Mouse (Mus musculus): Measurements from ENCODE around the gene Zdhhc14.

DNA sequence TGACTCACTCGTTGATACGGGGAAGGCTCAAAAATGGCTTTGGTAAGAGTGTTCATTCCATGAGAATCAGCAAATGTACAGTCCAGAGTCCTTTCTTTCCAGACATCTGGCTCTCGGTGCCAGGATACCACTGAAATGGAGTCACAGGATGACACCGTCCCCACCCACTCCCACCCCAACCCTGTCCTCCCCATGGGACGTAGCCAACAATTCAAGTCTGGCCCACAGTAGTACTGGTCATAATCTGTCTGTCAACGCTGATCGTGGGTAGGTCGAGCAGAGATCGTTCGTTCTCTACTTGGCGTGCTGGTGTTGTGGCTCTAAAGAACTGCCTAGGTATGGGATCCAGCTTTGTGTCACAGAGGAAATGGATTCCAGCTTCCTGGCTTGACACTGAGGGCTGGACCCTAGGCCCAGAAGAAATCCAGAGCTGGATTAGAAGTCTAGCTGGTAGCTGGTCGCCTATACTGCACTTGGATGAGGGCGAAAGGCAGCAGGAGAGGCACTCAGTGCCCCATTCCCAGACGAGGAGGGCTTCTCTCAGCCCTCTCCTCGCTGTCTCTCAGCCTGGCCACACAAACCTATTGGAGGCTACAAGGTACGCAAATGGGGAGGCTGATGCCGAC, 307.2 kb downstream of the Zdhhc14 start:
- TF ChIP-seq TAL1 (IDR thresholded peaks at IDR 0.05; ENCODE audit: low read length) (no peak), GATA1 (IDR thresholded peaks at IDR 0.05; ENCODE audit: low read length) (no peak)
